Mouse (Mus musculus) cerebellum, adult 11-12 months (tissue): Measurements from ENCODE around the gene Tpst2.

ENCODE experiments used
- DNase-seq: peaks from one replicate; pipeline ENCODE4 v3.0.0; 2022

Tpst2 gene

GRCm38 (mm10) chr5:112282780-112283482 is 6.4 kb downstream of the Tpst2 start:
- no peak for DNase-seq

- DNase-seq = no peak
Observed at GRCm38 (mm10) chr5:112283543-112284202, 7.2 kb downstream of the Tpst2 start.

DNA sequence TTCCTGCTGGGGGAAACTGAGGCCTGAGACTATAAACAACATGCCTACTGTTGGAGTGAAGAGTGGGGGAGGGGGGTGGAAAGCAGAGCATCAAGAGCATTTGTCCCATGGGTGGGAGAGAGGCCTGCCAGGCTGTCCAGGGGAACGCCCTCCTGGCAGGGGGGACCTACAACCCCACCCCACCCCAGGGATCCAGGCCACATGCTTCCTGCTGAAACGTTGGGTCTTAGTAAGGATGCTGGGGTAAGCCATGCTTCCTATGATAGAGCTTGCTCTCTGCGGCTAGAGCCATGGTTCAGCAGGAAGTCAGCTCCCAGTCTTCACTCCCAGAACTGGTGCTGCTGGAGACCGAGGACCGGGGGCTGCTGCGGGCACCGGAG is 7.7 kb downstream of the Tpst2 start:
- no peak for DNase-seq

GRCm38 (mm10) chr5:112285548-112286085 is 9.1 kb downstream of the Tpst2 start:
- DNase-seq = no peak

- no peak for DNase-seq
Observed at GRCm38 (mm10) chr5:112286608-112286983, 10.1 kb downstream of the Tpst2 start.

GRCm38 (mm10) chr5:112286984-112287641 is 10.6 kb downstream of the Tpst2 start:
- DNase-seq = no peak

DNA sequence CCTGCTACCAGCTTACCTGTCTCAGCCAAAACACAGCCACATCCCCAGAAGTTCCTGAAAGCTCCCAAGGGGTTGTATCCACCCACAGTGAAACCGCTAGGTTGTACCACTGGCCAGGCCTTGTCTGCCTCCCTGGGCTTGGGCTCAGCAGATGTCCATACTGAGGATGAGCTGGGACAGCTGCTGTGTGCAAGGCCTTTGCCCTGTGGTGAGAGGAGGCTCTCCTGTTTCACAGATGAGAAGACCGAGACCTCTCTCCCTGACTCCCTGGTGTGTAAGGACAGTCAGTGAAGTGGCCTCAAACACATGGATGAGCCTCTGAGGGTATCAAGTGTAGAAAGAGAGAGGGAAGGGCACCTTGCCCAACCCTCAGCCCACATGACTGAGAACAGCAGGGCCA is 11.2 kb downstream of the Tpst2 start:
- no peak for DNase-seq

- DNase-seq = no peak
Observed at GRCm38 (mm10) chr5:112288193-112289141, 12.0 kb downstream of the Tpst2 start.

GRCm38 (mm10) chr5:112289236-112289635 is 12.7 kb downstream of the Tpst2 start:
- peak; percentile 56 for DNase-seq

DNA sequence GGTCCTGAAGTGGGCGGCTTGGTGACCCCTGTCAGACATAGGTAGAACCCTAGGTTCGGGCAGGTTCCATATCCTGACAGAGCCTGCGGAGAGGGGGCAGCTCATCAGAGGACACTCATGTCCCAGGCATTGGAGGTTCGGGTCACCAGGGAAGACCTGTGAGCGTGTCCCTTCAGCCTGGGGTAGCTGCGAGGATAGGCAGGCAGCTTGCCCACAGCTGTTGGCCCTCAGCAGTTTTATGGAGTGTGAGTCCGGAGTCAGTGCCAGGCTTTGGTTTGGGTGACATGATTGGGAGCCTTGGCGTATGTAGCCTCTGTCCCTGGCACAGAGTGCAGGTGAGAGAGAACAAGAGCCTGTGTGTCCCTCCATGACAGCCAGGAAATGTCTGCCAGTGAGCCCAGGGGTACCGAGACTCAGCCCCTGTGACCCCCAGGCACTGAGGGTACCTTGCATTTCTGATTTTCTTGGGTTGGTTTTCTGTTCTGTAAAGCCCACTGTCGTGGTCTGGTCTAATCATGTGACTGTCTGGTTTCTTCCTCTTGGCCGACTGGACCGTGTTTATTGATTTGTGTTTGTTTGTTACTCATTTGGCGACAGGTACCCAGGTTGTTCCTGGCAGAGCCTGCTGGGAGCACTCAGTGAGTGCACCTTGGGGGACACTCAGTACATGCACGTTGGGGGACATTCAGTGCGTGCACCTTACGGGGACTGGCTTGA is 13.5 kb downstream of the Tpst2 start:
- DNase-seq = peak; percentile 69

DNA sequence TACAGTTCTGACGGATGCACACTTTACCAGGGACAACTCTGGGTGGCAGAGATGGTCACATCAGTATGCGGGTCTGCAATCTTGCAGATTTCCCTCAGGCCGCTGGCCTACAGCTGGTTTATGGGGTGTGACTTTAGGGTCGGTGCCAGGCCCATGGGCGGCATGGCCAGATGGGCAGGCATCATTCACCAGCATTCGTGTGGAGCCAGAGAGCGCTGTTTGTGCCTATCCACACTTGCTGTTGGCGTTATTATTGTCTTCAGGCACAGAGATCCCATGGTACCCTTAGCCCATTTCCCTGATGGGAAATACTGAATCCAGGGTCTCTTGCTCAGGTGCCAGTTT is 14.0 kb downstream of the Tpst2 start:
- DNase-seq = no peak

GRCm38 (mm10) chr5:112291866-112292265 is 15.4 kb downstream of the Tpst2 start:
- DNase-seq = no peak

GRCm38 (mm10) chr5:112292343-112292980 is 16.0 kb downstream of the Tpst2 start:
- no peak for DNase-seq

GRCm38 (mm10) chr5:112293800-112294199 is 17.3 kb downstream of the Tpst2 start:
- no peak for DNase-seq

DNA sequence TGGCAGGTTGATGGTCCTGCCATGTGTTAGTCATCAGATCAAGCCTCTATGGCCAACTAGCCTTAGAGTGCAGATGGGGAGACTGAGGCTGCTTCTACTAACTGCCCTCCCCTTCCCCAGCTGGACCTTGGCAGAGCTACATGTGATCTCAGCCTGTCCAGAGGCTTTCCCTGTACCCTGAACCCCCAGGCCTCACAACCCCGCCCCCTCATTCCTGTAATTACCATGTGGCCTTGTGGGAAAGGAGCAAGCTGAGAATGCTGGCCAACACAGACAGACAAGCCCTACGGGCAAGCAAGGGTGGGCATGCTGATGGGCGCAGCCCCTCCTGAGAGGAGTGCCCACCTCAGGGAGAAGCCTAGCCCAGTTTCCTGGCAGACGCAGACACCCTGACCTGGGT is 18.2 kb downstream of the Tpst2 start:
- DNase-seq = no peak

DNA sequence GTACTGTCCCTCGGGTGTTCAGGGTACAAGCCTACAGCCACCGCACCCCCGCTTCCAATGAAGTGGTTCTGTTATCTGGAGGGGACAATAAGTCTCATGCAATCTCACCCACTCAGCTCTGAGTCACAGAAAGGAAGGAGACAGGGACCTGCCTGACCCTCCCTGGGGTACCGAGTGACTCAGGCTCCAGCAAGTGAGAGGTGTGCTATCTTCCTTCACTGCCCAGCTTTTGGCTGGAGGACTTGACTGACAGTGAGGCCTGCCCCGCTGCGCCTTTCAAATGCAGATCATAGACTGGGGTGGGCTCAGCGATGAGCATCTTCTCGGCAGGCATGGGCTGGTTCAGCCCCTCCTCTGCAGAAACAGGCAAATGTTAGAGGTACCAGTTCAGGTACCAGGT is 18.7 kb downstream of the Tpst2 start:
- no peak for DNase-seq

- no peak for DNase-seq
Observed at GRCm38 (mm10) chr5:112295564-112295963, 19.1 kb downstream of the Tpst2 start.

GRCm38 (mm10) chr5:112296404-112297181 is 20.1 kb downstream of the Tpst2 start:
- DNase-seq = no peak

- DNase-seq = no peak
Observed at GRCm38 (mm10) chr5:112297257-112297656, 20.8 kb downstream of the Tpst2 start.

DNA sequence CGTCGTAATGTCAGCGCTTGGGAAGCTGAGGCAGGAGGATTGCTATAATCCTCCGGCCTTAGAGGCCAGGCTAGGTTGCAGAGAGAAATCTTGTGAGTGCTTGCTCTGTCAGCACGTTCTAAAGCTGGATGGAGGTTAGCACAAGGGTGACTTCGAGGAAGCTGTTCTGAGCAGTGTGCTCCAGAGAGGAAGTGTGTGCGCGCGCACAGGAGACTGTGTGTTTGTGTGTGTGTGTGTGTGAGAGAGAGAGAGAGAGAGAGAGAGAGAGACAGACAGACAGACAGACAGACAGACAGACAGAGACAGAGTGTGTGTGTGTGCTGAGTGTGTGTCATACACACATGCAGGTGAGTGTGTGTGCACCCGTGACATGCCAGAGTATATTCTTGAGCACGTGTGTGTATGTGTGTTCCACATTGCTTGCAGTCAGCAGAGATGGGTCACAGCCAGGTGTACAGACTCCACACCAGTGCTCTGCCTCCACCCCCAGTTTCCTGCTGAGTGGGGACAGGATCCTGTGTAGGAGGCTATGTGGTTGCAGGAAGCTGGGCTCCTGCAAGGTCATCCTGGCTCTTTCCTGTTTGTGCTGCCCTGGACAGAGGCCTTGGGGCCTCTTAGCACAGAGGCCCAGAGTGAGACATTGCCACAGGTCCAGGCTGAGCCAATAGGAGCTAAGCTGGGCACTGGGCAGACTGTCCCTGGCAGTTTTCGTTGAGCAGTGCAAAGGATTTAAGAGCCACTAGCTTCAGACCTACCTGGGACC is 21.9 kb downstream of the Tpst2 start:
- no peak for DNase-seq
